Mouse (Mus musculus) cortical plate, adult 2 months (tissue): ENCODE results near the gene Samd8. TPM values are rescaled to one million over a fixed set of nuclear protein-coding genes. Genes with fewer than 3 reads are reported as not detected.

Experiments used
- H3K27ac ChIP-seq: fragments of 200-500 bp; 2 replicates; pipeline ENCODE4 v1.5.1; 2012; ENCODE audit warnings: low read length, control low read depth, inconsistent platforms; ENCODE audit not compliant: insufficient read depth
- H3K4me1 ChIP-seq: fragments of 200-500 bp; 2 replicates; pipeline ENCODE4 v1.6.1; 2011; ENCODE audit warnings: low read length; ENCODE audit not compliant: control insufficient read depth, insufficient read depth
- H3K4me3 ChIP-seq: fragments of 200-500 bp; 2 replicates; pipeline ENCODE4 v1.5.1; 2011; ENCODE audit warnings: mild to moderate bottlenecking, low read length, control low read depth; ENCODE audit not compliant: insufficient read depth
- CTCF ChIP-seq: fragments of 200-500 bp; IDR thresholded peaks from 2 replicates; pipeline ENCODE4 v1.5.1; 2011; ENCODE audit warnings: mild to moderate bottlenecking, control low read depth, low read length; ENCODE audit not compliant: insufficient read depth; ENCODE audit errors: extremely low read depth
- POLR2A ChIP-seq: fragments of 200-500 bp; IDR thresholded peaks from 2 replicates; pipeline ENCODE4 v1.6.1; 2011; ENCODE audit warnings: mild to moderate bottlenecking, low read length, control low read depth; ENCODE audit not compliant: insufficient read depth; ENCODE audit errors: extremely low read depth
- polyA plus RNA-seq: library from polyadenylated mRNA; depleted of rRNA; stranded (reverse); fragments of >200 nt; gene quantifications from 2 replicates; pipeline ENCODE4 v1.2.3, GENCODE M21; 2012

The Samd8 gene
- polyA plus RNA-seq, 1 experiment, result 36.1 TPM

- Histone ChIP-seq H3K4me3 (no peak overlapping the region), H3K4me1 (peaks cover 4% of the 10 kb centered on the region; the same call in 1 of the 2 replicates), H3K27ac (0 out of 2 replicates have a peak overlapping the region, but pooled peaks have one; percentile 30)
- no peak for TF ChIP-seq CTCF
- TF ChIP-seq POLR2A, result no peak
Measured at GRCm38 (mm10) chr14:21822307-21822706, 72.0 kb downstream of the Samd8 start.

- Histone ChIP-seq H3K4me1 (peaks cover 4% of the 10 kb centered on the region; the same call in 1 of the 2 replicates), H3K27ac (peak overlapping the region; percentile 73), H3K4me3 (no peak overlapping the region)
- TF ChIP-seq CTCF, result no peak
- peak; percentile 48; the same call in 1 of the 2 replicates for TF ChIP-seq POLR2A
Measured at GRCm38 (mm10) chr14:21822795-21823374, 72.6 kb downstream of the Samd8 start.

GRCm38 (mm10) chr14:21823897-21824296, 73.6 kb downstream of the Samd8 start:
- peaks cover 4% of the 10 kb centered on the region; the same call in 1 of the 2 replicates for H3K4me1 ChIP-seq
- H3K27ac ChIP-seq, result no peak overlapping the region
- H3K4me3 ChIP-seq, result no peak overlapping the region
- no peak for TF ChIP-seq POLR2A
- TF ChIP-seq CTCF, result no peak

- TF ChIP-seq CTCF (no peak), POLR2A (no peak)
- no peak within 1 kb of the TSS for H3K27ac ChIP-seq
- H3K4me1 ChIP-seq, result peaks cover 4% of the 10 kb centered on the region; the same call in 1 of the 2 replicates
- no peak within 1 kb of the TSS for H3K4me3 ChIP-seq
Measured at GRCm38 (mm10) chr14:21824938-21825337, 74.6 kb downstream of the Samd8 start, which contains the start of gene Vdac2. Gene Vdac2 (plus strand): TSS chr14:21825238.

- Histone ChIP-seq H3K27ac (no peak overlapping the region), H3K4me1 (peaks cover 4% of the 10 kb centered on the region; the same call in 1 of the 2 replicates)
- TF ChIP-seq CTCF (no peak), POLR2A (no peak)
Measured at GRCm38 (mm10) chr14:21825786-21826491, 75.6 kb downstream of the Samd8 start.

GRCm38 (mm10) chr14:21830876-21831767, 80.8 kb downstream of the Samd8 start:
- H3K4me3 ChIP-seq, result peak overlapping the region; percentile 85
- H3K27ac ChIP-seq, result peak overlapping the region; percentile 99
- H3K4me1 ChIP-seq, result no peaks in the 10 kb centered on the region
- TF ChIP-seq POLR2A (peak; percentile 86), CTCF (no peak)

More at GRCm38 (mm10) chr14:21825786-21826491, 75.6 kb downstream of the Samd8 start:
- no peak overlapping the region for H3K4me3 ChIP-seq

GRCm38 (mm10) chr14:21831830-21832403, 81.6 kb downstream of the Samd8 start:
- no peaks in the 10 kb centered on the region for H3K4me1 ChIP-seq
- peak overlapping the region; percentile 85 for H3K4me3 ChIP-seq
- TF ChIP-seq CTCF (no peak), POLR2A (no peak)
- H3K27ac ChIP-seq, result peak overlapping the region; percentile 99

- Histone ChIP-seq H3K27ac (no peak overlapping the region), H3K4me3 (no peak overlapping the region), H3K4me1 (no peaks in the 10 kb centered on the region)
- TF ChIP-seq CTCF (no peak), POLR2A (no peak)
Measured at GRCm38 (mm10) chr14:21838336-21839017, 88.1 kb downstream of the Samd8 start.
